Comparison of ENCODE assay signal across 9 mouse cellular contexts in the genomic region with DNA sequence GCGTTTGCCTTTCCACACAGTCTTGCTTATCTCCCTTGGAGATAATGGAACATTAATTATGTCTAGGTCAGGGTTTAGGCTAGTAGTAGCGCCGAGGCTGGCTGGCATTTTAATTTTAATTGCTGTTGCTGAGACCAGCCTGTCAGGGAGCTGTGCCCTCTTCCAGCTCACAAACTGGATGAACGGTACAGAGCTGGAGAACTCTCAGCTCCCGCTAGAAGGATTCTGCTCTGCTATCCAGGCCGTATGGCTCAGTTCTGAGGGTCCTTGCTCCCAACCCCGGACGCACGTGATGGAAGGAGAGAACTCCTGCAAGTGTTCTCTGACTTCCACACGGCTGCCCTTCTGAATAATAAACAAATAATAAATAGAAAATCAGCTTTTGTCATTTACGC. TPM values are rescaled to one million over a fixed set of nuclear protein-coding genes. Genes with fewer than 3 reads are reported as not detected.
DNase-seq lines count a peak whose midpoint lies in the region; ATAC-seq and TF ChIP-seq lines count a peak whose summit lies in the region.
"Had no signal": no experiment of that assay in that cellular context is flagged by ENCODE, and none has a peak within 500 bp of the region (broad histone marks: within the 10 kb centered on the region; RNA-seq: fewer than 3 reads in every experiment).

No protein-coding gene starts in this region.

- H3K27me3 ChIP-seq in testis, adult 2 months (ENCODE audit: control insufficient read depth, insufficient read depth, low read length) = no peaks in the 10 kb centered on the region
- H3K27me3 ChIP-seq in liver, embryonic 11.5 days (replicated peaks; ENCODE audit: control insufficient read depth, insufficient read depth, low read length) = no peaks in the 10 kb centered on the region

- DNase-seq in embryo, embryonic 9.5 days (ENCODE audit: extremely low spot score) = peak; percentile 12
- DNase-seq in embryo, embryonic 10 days (ENCODE audit: low spot score) = no peak
- no peak for DNase-seq in testis, postnatal 14 days (ENCODE audit: low spot score)
- DNase-seq in liver, embryonic 11.5 days (ENCODE audit: low spot score) = no peak
- DNase-seq in frontal cortex, postnatal 25 days (ENCODE audit: low spot score in 2 of 2) = no peak
- no peak for DNase-seq in adrenal gland, adult 8-10 months
- DNase-seq in testis, postnatal 10 days (ENCODE audit: low spot score) = no peak

- WGBS in liver, embryonic 11.5 days = 37% methylated on average over 11 of the region's 11 CpGs

- peaks cover 19% of the 10 kb centered on the region for H3K4me1 ChIP-seq in testis, adult 2 months (ENCODE audit: control insufficient read depth, insufficient read depth, low read length)
- peaks cover 20% of the 10 kb centered on the region for H3K4me1 ChIP-seq in liver, embryonic 11.5 days (replicated peaks; ENCODE audit: control insufficient read depth, insufficient read depth, low read length)

- H3K9ac ChIP-seq in liver, embryonic 11.5 days (ENCODE audit: low read depth, low read length) = peak overlapping the region; percentile 81

- TF ChIP-seq CTCF in testis, adult 2 months (IDR thresholded peaks at IDR 0.05; ENCODE audit: control insufficient read depth, insufficient read depth, insufficient replicate concordance, low read depth, low read length) = no peak

- no peak for ATAC-seq in liver, embryonic 11.5 days (replicated peaks; ENCODE audit: low FRiP score)

- H3K9me3 ChIP-seq in liver, embryonic 11.5 days (ENCODE audit: control insufficient read depth, low read length) = no peaks in the 10 kb centered on the region

- peak overlapping the region; percentile 54 for H3K27ac ChIP-seq in testis, adult 2 months (ENCODE audit: control insufficient read depth, insufficient read depth, low read depth, low read length)
- peak overlapping the region; percentile 53 for H3K27ac ChIP-seq in liver, embryonic 11.5 days (ENCODE audit: low read depth, low read length)

- peak overlapping the region; percentile 98 for H3K4me2 ChIP-seq in liver, embryonic 11.5 days

- TF ChIP-seq POLR2A in testis, adult 2 months (IDR thresholded peaks at IDR 0.05; ENCODE audit: control insufficient read depth, low read depth, low read length) = no peak

- no peaks in the 10 kb centered on the region for H3K36me3 ChIP-seq in testis, adult 2 months (ENCODE audit: control insufficient read depth, insufficient read depth, low read length)
- no peaks in the 10 kb centered on the region; the same call in 1 of the 2 replicates for H3K36me3 ChIP-seq in liver, embryonic 11.5 days (ENCODE audit: control insufficient read depth, insufficient read depth, low read length)

- H3K4me3 ChIP-seq in testis, adult 2 months (ENCODE audit: control insufficient read depth, low read depth, low read length) = peak overlapping the region; percentile 84
- peak overlapping the region; percentile 79 for H3K4me3 ChIP-seq in liver, embryonic 11.5 days (ENCODE audit: low read depth, low read length)

RNA-seq across cellular contexts. Expression of a gene that starts 0.7 kb away (rescaled TPM):
- polyA plus RNA-seq in testis, adult 2 months (2012; rRNA removed) = 2.6 and 3.0 TPM in 2 replicates
- polyA plus RNA-seq in liver, embryonic 11.5 days (2014; fragmentation: Nextera tagmentation; extraction: Ambion mirVana) = 8.6 and 9.2 TPM in 2 replicates
- total RNA-seq in adrenal gland, adult 8-10 months (2022) = 10 to 100 TPM; 19.1 to 33.0 (median 27.2) TPM

RNA-seq across cellular contexts. Expression of a gene that starts 36.4 kb away (rescaled TPM):
- 1.6 and 2.1 TPM in 2 replicates for polyA plus RNA-seq in testis, adult 2 months (2012; rRNA removed)
- polyA plus RNA-seq in liver, embryonic 11.5 days (2014; fragmentation: Nextera tagmentation; extraction: Ambion mirVana) = 0.86 TPM in 1 of 2 replicates, not detected in the other
- total RNA-seq in adrenal gland, adult 8-10 months (2022) = 1 to 10 TPM in 1 of 4 experiments, under 1 TPM in 3; 0.46 to 1.0 (median 0.67) TPM
- total RNA-seq: hematopoietic stem cell, adult 5-6 weeks had no signal
